Mouse (Mus musculus) bone marrow macrophage, adult 2 months (primary cell): ENCODE measurements around the gene Bean1.

ENCODE experiments used
- CTCF ChIP-seq: IDR thresholded peaks from 2 replicates; pipeline ENCODE4 v1.5.1; 2012; ENCODE audit warnings: low read depth, mild to moderate bottlenecking, low read length, moderate library complexity
- POLR2A ChIP-seq: IDR thresholded peaks from 2 replicates; pipeline ENCODE4 v1.6.1; 2012; ENCODE audit warnings: mild to moderate bottlenecking, low read depth, low read length, borderline replicate concordance

DNA sequence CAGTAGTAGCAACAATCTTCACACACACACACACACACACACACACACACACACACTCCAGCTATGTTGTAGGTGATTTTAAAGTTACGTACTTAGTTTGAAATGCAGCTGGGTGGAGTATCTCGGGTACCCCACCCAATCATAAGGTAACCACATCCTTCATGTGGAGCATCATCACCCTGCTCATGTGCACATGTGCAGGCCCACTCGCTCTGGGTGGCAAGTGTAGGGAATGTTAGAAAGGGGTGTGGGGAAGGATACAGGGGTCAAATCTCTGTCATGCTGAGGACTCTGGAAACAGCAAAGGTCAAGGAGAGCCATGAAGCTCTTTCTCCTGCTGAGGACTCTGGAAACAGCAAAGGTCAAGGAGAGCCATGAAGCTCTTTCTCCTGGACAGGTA is 34.0 kb upstream of the Bean1 start:
- no peak for TF ChIP-seq CTCF
- TF ChIP-seq POLR2A, result no peak
